Comparison of ENCODE assay signal across 9 mouse cellular contexts in the genomic region with DNA sequence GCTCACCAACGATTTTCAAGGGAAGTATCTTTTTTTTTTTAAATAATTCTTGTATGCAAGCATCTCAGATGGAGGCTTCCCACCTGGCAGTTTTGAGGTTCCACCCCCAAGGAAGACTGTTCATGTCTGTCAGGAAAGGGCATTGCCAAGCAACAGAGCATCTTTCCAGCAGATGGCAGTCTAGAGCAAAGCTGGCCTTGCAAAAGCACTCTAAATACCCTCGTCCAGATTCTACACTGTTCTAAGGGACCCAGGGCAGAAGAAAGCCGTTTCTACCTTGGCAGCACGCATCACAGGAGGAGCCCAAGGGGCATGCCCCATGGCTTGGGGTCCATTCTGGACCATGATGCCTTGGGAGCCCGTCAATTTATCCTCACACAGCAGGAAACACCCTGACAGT. TPM values are rescaled to one million over a fixed set of nuclear protein-coding genes. Genes with fewer than 3 reads are reported as not detected.
DNase-seq lines count a peak whose midpoint lies in the region; TF ChIP-seq lines count a peak whose summit lies in the region.
"Had no signal": no experiment of that assay in that cellular context is flagged by ENCODE, and none has a peak within 500 bp of the region (broad histone marks: within the 10 kb centered on the region; RNA-seq: fewer than 3 reads in every experiment).

No protein-coding gene starts in this region.

- in situ Hi-C loops in CH12.LX (cut with MboI; ENCODE audit: low pct_ligation_motif_present, low pct_unique_long_range_greater_than_20kb, low sequenced_read_pairs), result loop anchor here (10.0 kb wide), 1 partner anchor 105 kb away; no protein-coding TSS in a partner anchor

- no peak overlapping the region for H3K27ac ChIP-seq in CH12.LX (ENCODE audit: insufficient read depth, low read depth)
- H3K27ac ChIP-seq: limb, embryonic 13.5 days had no signal

- H3K4me1 ChIP-seq in CH12.LX (ENCODE audit: control insufficient read depth in 1 of 2, insufficient read depth in 2 of 2), result peaks cover 2 to 14% of the 10 kb centered on the region in 2 experiments; a peak in 2 of 4 replicates

- no peaks in the 10 kb centered on the region for H3K27me3 ChIP-seq in CH12.LX (replicated peaks)

- DNase-seq in adrenal gland, adult 18-20 months (ENCODE audit: low spot score in 2 of 2), result peak; percentile 39 to 40
- no peak for DNase-seq in adrenal gland, adult 8-10 months
- DNase-seq in CH12.LX (ENCODE audit: extremely low read depth), result peak; percentile 67
- DNase-seq in cerebellum, adult 9-10 months, result peak; percentile 63
- DNase-seq in gastrocnemius, postnatal 10 days, result peak; percentile 63
- peak; percentile 50 for DNase-seq in layer of hippocampus, adult 9-10 months (ENCODE audit: low spot score)
- DNase-seq in lung, postnatal 36 days, result peak; percentile 72
- DNase-seq in skeletal muscle tissue, adult 2 months (ENCODE audit: low read depth, low spot score), result peak; percentile 18

- TF ChIP-seq CTCF in CH12.LX (conservative IDR thresholded peaks at IDR 0.05 in 1 of 2, IDR thresholded peaks at IDR 0.05 in 1 of 2; ENCODE audit: low read depth in 2 of 2, low read length in 2 of 2), result peak; percentile 77 to 84

- H3K4me2 ChIP-seq in CH12.LX (ENCODE audit: insufficient read depth, low read depth, poor library complexity, severe bottlenecking), result no peak overlapping the region
- H3K4me2 ChIP-seq: limb, embryonic 13.5 days had no signal

- peak; percentile 51 for TF ChIP-seq RAD21 in CH12.LX (IDR thresholded peaks at IDR 0.05; ENCODE audit: low read depth, low read length)

- H3K79me2 ChIP-seq in CH12.LX (replicated peaks; ENCODE audit: control insufficient read depth, extremely low read depth, insufficient read depth, poor library complexity, severe bottlenecking), result no peaks in the 10 kb centered on the region

- H3K36me3 ChIP-seq in CH12.LX (replicated peaks in 1 of 2; ENCODE audit: control insufficient read depth in 1 of 2, insufficient read depth in 1 of 2, low read length in 1 of 2), result no peaks in the 10 kb centered on the region
- H3K36me3 ChIP-seq: limb, embryonic 13.5 days had no signal

- dilution Hi-C loops in CH12.LX (cut with MboI; ENCODE audit: extremely low pct_ligation_motif_present, extremely low pct_unique_long_range_greater_than_20kb, low sequenced_read_pairs), result no loop called here

- no peak overlapping the region for H3K4me3 ChIP-seq in CH12.LX (replicated peaks in 1 of 3; ENCODE audit: low read depth in 2 of 3, low read length in 2 of 3, poor library complexity in 1 of 3)
- H3K4me3 ChIP-seq: limb, embryonic 13.5 days had no signal

- no peak for TF ChIP-seq EP300 in CH12.LX (IDR thresholded peaks at IDR 0.05; ENCODE audit: low read length)

- TF ChIP-seq POLR2A in CH12.LX (IDR thresholded peaks at IDR 0.05; ENCODE audit: low read depth, low read length), result no peak

- H3K9ac ChIP-seq in CH12.LX (ENCODE audit: insufficient read depth, low read depth), result no peak overlapping the region
- H3K9ac ChIP-seq: limb, embryonic 13.5 days had no signal

- H3K9me3 ChIP-seq in CH12.LX (replicated peaks; ENCODE audit: low read length), result no peaks in the 10 kb centered on the region
- H3K9me3 ChIP-seq: limb, embryonic 13.5 days had no signal

TF ChIP-seq in CH12.LX, 34 proteins besides CTCF, POLR2A, EP300 and RAD21:
- TF ChIP-seq CHD1 (IDR thresholded peaks at IDR 0.05; ENCODE audit: low read depth, low read length), result no peak
- peak; percentile 61 for TF ChIP-seq SMC3 (IDR thresholded peaks at IDR 0.05; ENCODE audit: low read depth, low read length)

RNA-seq across cellular contexts. Expression of gene Opalin, which starts 12.9 kb away (rescaled TPM):
- not detected for total RNA-seq in adrenal gland, adult 18-20 months (2021)
- total RNA-seq in adrenal gland, adult 8-10 months (2022), result not detected
- total RNA-seq in CH12.LX (2012; rRNA removed), result not detected in 2 replicates
- not detected in 2 replicates for total RNA-seq in CH12.LX (2014; rRNA removed)
- not detected in 2 replicates for polyA plus RNA-seq in CH12.LX (2012; ENCODE audit: insufficient read length, low read depth)
- not detected for total RNA-seq in gastrocnemius, postnatal 10 days (2021)
- polyA plus RNA-seq: limb, embryonic 13.5 days had no signal
